Mouse (Mus musculus): ENCODE measurements at regions not wholly inside any gene's neighbourhood (a gene's known extent, or its start where the extent isn't known, plus 50 kb on each side); places are given as distances from the start of the nearest gene placed in this dataset.

DNA sequence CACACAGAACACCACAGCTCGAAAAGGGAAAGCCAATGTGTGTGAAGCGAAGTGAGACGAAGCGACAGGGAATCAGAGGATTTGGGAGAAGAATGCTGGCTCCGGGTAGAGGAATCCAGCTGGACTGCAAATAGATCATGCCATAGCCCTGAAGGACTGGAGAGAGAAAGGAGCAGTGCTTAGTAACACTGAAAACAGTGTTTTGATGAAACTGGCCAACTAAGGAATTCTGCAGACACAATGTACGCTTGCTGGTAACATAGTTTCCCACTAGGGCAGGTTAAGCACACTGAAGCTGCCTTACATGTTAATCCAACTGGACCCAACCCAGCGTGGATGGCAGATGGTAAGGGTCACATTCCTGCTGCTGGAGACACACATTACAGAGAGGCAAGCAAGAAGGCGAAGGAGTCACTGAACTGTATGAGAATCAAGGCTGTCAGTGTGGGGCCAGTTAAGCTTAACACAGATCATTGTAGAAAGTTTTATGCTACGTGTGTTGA is 102.6 kb upstream of the Myocd start:
- TF ChIP-seq EP300 (IDR thresholded peaks at IDR 0.05; ENCODE audit: insufficient read depth, low read depth, low read length): no peak
- TF ChIP-seq POLR2A (IDR thresholded peaks at IDR 0.05; ENCODE audit: insufficient read depth, low read depth, low read length): no peak
